Mouse (Mus musculus) ES-Bruce4 (cell line): ENCODE measurements around the gene Serpina1e.

Experiments used
- CTCF ChIP-seq: IDR thresholded peaks from one replicate; pipeline ENCODE4 v1.8.1; 2011; ENCODE audit warnings: low read depth, low read length
- EP300 ChIP-seq: IDR thresholded peaks from 2 replicates; pipeline ENCODE4 v1.6.1; 2011; ENCODE audit warnings: low read depth, low read length; ENCODE audit not compliant: insufficient read depth

DNA sequence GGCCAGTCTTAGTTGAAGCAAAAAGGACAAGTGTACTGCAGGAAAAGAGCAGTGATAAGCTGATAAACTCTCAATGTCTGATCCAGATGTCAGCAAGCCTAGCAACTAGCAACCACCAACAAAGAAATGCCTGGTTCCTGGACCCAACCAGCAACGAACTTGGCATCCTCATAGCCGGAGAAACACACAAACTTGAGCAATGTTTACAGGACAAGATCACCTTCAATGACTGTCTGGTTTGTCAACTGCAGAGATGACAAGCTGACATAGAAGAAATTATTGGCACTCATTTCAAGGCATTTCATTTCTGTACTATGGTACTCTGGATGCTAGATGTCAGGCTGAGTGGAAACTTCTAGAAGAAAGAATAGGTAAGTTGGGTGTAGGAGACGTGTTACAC is 8.0 kb upstream of the Serpina1e start:
- no peak for TF ChIP-seq EP300
- no peak for TF ChIP-seq CTCF
